Mouse (Mus musculus) liver, embryonic 13.5 days (tissue): ENCODE results near the gene Svs1. TPM values are rescaled to one million over a fixed set of nuclear protein-coding genes. Genes with fewer than 3 reads are reported as not detected.
"Not testable (repeated sequence)": the region's sequence is repeated elsewhere in the genome, so short reads cannot be mapped to it uniquely, and the experiment has no call there.

Experiments
- ATAC-seq: fragments of 200-750 bp; cut with Nextera tagmentation; 2 replicates; pipeline ENCODE4 v1.8.0; 2017; ENCODE audit warnings: low read depth, mild to moderate bottlenecking, moderate number of reproducible peaks, moderate library complexity
- DNase-seq: peaks from one replicate; pipeline ENCODE4 v3.0.0; 2022
- H3K27ac ChIP-seq: fragments of 300-500 bp; sonication (generic); 2 replicates; pipeline ENCODE4 v1.5.1; 2015; ENCODE audit warnings: moderate library complexity, mild to moderate bottlenecking, inconsistent platforms
- H3K27me3 ChIP-seq: fragments of 300-500 bp; sonication (generic); 2 replicates; pipeline ENCODE4 v1.6.1; 2015; ENCODE audit warnings: mild to moderate bottlenecking, inconsistent platforms
- H3K36me3 ChIP-seq: fragments of 300-500 bp; sonication (generic); 2 replicates; pipeline ENCODE4 v1.6.1; 2015; ENCODE audit warnings: mild to moderate bottlenecking, inconsistent platforms
- H3K4me1 ChIP-seq: fragments of 300-500 bp; sonication (generic); replicated peaks from 2 replicates; pipeline ENCODE4 v1.6.1; 2015; ENCODE audit warnings: inconsistent platforms
- H3K4me2 ChIP-seq: fragments of 300-500 bp; sonication (generic); 2 replicates; pipeline ENCODE4 v1.6.1; 2015; ENCODE audit warnings: inconsistent platforms, mild to moderate bottlenecking, moderate library complexity
- H3K4me3 ChIP-seq: fragments of 300-500 bp; sonication (generic); replicated peaks from 2 replicates; pipeline ENCODE4 v1.5.1; 2015; ENCODE audit warnings: mild to moderate bottlenecking, inconsistent platforms
- H3K9ac ChIP-seq: fragments of 300-500 bp; sonication (generic); 2 replicates; pipeline ENCODE4 v1.6.1; 2015; ENCODE audit warnings: mild to moderate bottlenecking, inconsistent platforms
- H3K9me3 ChIP-seq: fragments of 300-500 bp; sonication (generic); replicated peaks from 2 replicates; pipeline ENCODE4 v1.6.1; 2016; ENCODE audit warnings: inconsistent platforms
- WGBS: fragments of 180-500 bp; shearing (Covaris S2); methylation state at CpG from one replicate; pipeline ENCODE4 v1.1.7; 2015; ENCODE audit not compliant: insufficient replicate concordance; 5-methylcytosine and 5-hydroxymethylcytosine counted together
- polyA plus RNA-seq: library from polyadenylated mRNA; unstranded; fragments of >200 nt; fragmentation: Nextera tagmentation; extraction: Ambion mirVana; gene quantifications from 2 replicates; pipeline ENCODE4 v1.2.1, GENCODE M21; 2015

Svs1 gene
- polyA plus RNA-seq, result not detected in 2 replicates

- no peaks in the 10 kb centered on the region for H3K4me1 ChIP-seq
- WGBS, result 29% methylated on average over 7 of the region's 7 CpGs
- ATAC-seq, result no peak
- H3K9me3 ChIP-seq, result no peaks in the 10 kb centered on the region
- H3K9ac ChIP-seq, result no peak within 1 kb of the TSS
- no peak for DNase-seq
- H3K36me3 ChIP-seq, result no peaks in the 10 kb centered on the region
- H3K27me3 ChIP-seq, result no peaks in the 10 kb centered on the region
- H3K27ac ChIP-seq, result no peak within 1 kb of the TSS
- H3K4me2 ChIP-seq, result no peak within 1 kb of the TSS
- H3K4me3 ChIP-seq, result no peak within 1 kb of the TSS
Observed at GRCm38 (mm10) chr6:48986444-48986990, at the start of gene Svs1. Gene Svs1 (plus strand): TSS chr6:48986861.

- no peak overlapping the region for H3K4me3 ChIP-seq
- no peaks in the 10 kb centered on the region for H3K9me3 ChIP-seq
- no peak overlapping the region for H3K9ac ChIP-seq
- 48% methylated on average over 2 of the region's 2 CpGs for WGBS
- H3K4me2 ChIP-seq, result no peak overlapping the region
- ATAC-seq (no peak), DNase-seq (no peak)
- no peaks in the 10 kb centered on the region for H3K36me3 ChIP-seq
- H3K27me3 ChIP-seq, result no peaks in the 10 kb centered on the region
- no peaks in the 10 kb centered on the region for H3K4me1 ChIP-seq
- H3K27ac ChIP-seq, result no peak overlapping the region
Observed at GRCm38 (mm10) chr6:48949596-48949995, 37.1 kb upstream of the Svs1 start.

- Histone ChIP-seq H3K27me3 (no peaks in the 10 kb centered on the region), H3K9ac (no peak overlapping the region), H3K4me2 (no peak overlapping the region), H3K27ac (no peak overlapping the region), H3K4me3 (no peak overlapping the region), H3K36me3 (no peaks in the 10 kb centered on the region), H3K9me3 (no peaks in the 10 kb centered on the region), H3K4me1 (no peaks in the 10 kb centered on the region)
- no peak for DNase-seq
- WGBS, result 59% methylated on average over 5 of the region's 5 CpGs
- ATAC-seq, result no peak
Observed at GRCm38 (mm10) chr6:48950676-48951075, 36.0 kb upstream of the Svs1 start.

GRCm38 (mm10) chr6:48951630-48952029, 35.0 kb upstream of the Svs1 start:
- H3K9ac ChIP-seq, result no peak overlapping the region
- ATAC-seq (no peak), DNase-seq (no peak)

GRCm38 (mm10) chr6:48953220-48953619, 33.4 kb upstream of the Svs1 start:
- no peaks in the 10 kb centered on the region for H3K4me1 ChIP-seq
- no peaks in the 10 kb centered on the region for H3K36me3 ChIP-seq
- no peaks in the 10 kb centered on the region for H3K9me3 ChIP-seq
- DNase-seq (no peak), ATAC-seq (no peak)
- H3K27ac ChIP-seq, result no peak overlapping the region
- H3K4me2 ChIP-seq, result no peak overlapping the region
- no peak overlapping the region for H3K9ac ChIP-seq
- no peak overlapping the region for H3K4me3 ChIP-seq
- H3K27me3 ChIP-seq, result no peaks in the 10 kb centered on the region
- 60% methylated on average over 5 of the region's 5 CpGs for whole genome bisulfite sequencing

More at GRCm38 (mm10) chr6:48951630-48952029, 35.0 kb upstream of the Svs1 start:
- Histone ChIP-seq H3K4me2 (no peak overlapping the region), H3K4me3 (no peak overlapping the region), H3K9me3 (no peaks in the 10 kb centered on the region), H3K27me3 (no peaks in the 10 kb centered on the region), H3K4me1 (no peaks in the 10 kb centered on the region), H3K27ac (no peak overlapping the region), H3K36me3 (no peaks in the 10 kb centered on the region)
- 30% methylated on average over 6 of the region's 6 CpGs for WGBS

- no peak overlapping the region for H3K4me2 ChIP-seq
- H3K27ac ChIP-seq, result no peak overlapping the region
- no peak overlapping the region for H3K4me3 ChIP-seq
- H3K9me3 ChIP-seq, result no peaks in the 10 kb centered on the region
- DNase-seq (no peak), ATAC-seq (no peak)
- H3K9ac ChIP-seq, result no peak overlapping the region
- H3K4me1 ChIP-seq, result no peaks in the 10 kb centered on the region
- H3K27me3 ChIP-seq, result no peaks in the 10 kb centered on the region
- H3K36me3 ChIP-seq, result no peaks in the 10 kb centered on the region
- WGBS, result 71% methylated on average over 5 of the region's 5 CpGs
Observed at GRCm38 (mm10) chr6:48954211-48954610, 32.5 kb upstream of the Svs1 start.

- Histone ChIP-seq H3K4me3 (no peak overlapping the region), H3K9ac (no peak overlapping the region), H3K4me2 (no peak overlapping the region), H3K4me1 (no peaks in the 10 kb centered on the region), H3K27ac (no peak overlapping the region), H3K36me3 (no peaks in the 10 kb centered on the region), H3K27me3 (no peaks in the 10 kb centered on the region), H3K9me3 (no peaks in the 10 kb centered on the region)
- ATAC-seq, result no peak
- 11% methylated on average over 1 of the region's 1 CpGs for WGBS
- DNase-seq, result no peak
Observed at GRCm38 (mm10) chr6:48954946-48955345, 31.7 kb upstream of the Svs1 start.

GRCm38 (mm10) chr6:48956785-48957184, 29.9 kb upstream of the Svs1 start:
- 28% methylated on average over 4 of the region's 4 CpGs for WGBS
- no peaks in the 10 kb centered on the region for H3K9me3 ChIP-seq
- H3K4me1 ChIP-seq, result no peaks in the 10 kb centered on the region
- no peaks in the 10 kb centered on the region for H3K36me3 ChIP-seq
- no peak overlapping the region for H3K4me2 ChIP-seq
- no peak overlapping the region for H3K9ac ChIP-seq
- DNase-seq, result no peak
- ATAC-seq, result no peak
- H3K27me3 ChIP-seq, result no peaks in the 10 kb centered on the region
- H3K4me3 ChIP-seq, result no peak overlapping the region
- no peak overlapping the region for H3K27ac ChIP-seq

- DNase-seq, result no peak
Observed at GRCm38 (mm10) chr6:48958053-48958452, 28.6 kb upstream of the Svs1 start.

GRCm38 (mm10) chr6:48959151-48959550, 27.5 kb upstream of the Svs1 start:
- not testable (repeated sequence) for H3K4me3 ChIP-seq, H3K36me3 ChIP-seq, H3K27ac ChIP-seq, H3K9me3 ChIP-seq, H3K4me1 ChIP-seq, ATAC-seq, DNase-seq, H3K4me2 ChIP-seq, H3K27me3 ChIP-seq, H3K9ac ChIP-seq
- WGBS, result 24% methylated on average over 7 of the region's 7 CpGs

More at GRCm38 (mm10) chr6:48958053-48958452, 28.6 kb upstream of the Svs1 start:
- no peak overlapping the region for H3K4me2 ChIP-seq
- H3K27me3 ChIP-seq, result no peaks in the 10 kb centered on the region
- H3K36me3 ChIP-seq, result no peaks in the 10 kb centered on the region
- 38% methylated on average over 1 of the region's 1 CpGs for WGBS
- no peak overlapping the region for H3K9ac ChIP-seq
- ATAC-seq, result no peak
- no peaks in the 10 kb centered on the region for H3K9me3 ChIP-seq
- no peaks in the 10 kb centered on the region for H3K4me1 ChIP-seq
- H3K4me3 ChIP-seq, result no peak overlapping the region
- H3K27ac ChIP-seq, result no peak overlapping the region

GRCm38 (mm10) chr6:48966696-48967095, 20.0 kb upstream of the Svs1 start:
- not testable (repeated sequence) for H3K9me3 ChIP-seq, ATAC-seq, H3K4me1 ChIP-seq

GRCm38 (mm10) chr6:48967868-48968267, 18.8 kb upstream of the Svs1 start:
- Histone ChIP-seq H3K4me2 (no peak overlapping the region), H3K27me3 (no peaks in the 10 kb centered on the region), H3K9ac (no peak overlapping the region), H3K27ac (no peak overlapping the region), H3K4me3 (no peak overlapping the region), H3K9me3 (no peaks in the 10 kb centered on the region), H3K36me3 (no peaks in the 10 kb centered on the region), H3K4me1 (no peaks in the 10 kb centered on the region)
- ATAC-seq, result no peak
- DNase-seq, result no peak

More at GRCm38 (mm10) chr6:48966696-48967095, 20.0 kb upstream of the Svs1 start:
- H3K9ac ChIP-seq, H3K27ac ChIP-seq, H3K4me2 ChIP-seq, H3K36me3 ChIP-seq, DNase-seq, H3K27me3 ChIP-seq, H3K4me3 ChIP-seq: not testable (repeated sequence)
- WGBS, result 65% methylated on average over 5 of the region's 5 CpGs
